Mouse (Mus musculus): ENCODE data around the gene Wfdc6a. TPM values are rescaled to one million over a fixed set of nuclear protein-coding genes. Genes with fewer than 3 reads are reported as not detected.
"Not testable (repeated sequence)": the region's sequence is repeated elsewhere in the genome, so short reads cannot be mapped to it uniquely, and the experiment has no call there.

Wfdc6a gene
- polyA plus RNA-seq, 1 experiment = not detected

DNA sequence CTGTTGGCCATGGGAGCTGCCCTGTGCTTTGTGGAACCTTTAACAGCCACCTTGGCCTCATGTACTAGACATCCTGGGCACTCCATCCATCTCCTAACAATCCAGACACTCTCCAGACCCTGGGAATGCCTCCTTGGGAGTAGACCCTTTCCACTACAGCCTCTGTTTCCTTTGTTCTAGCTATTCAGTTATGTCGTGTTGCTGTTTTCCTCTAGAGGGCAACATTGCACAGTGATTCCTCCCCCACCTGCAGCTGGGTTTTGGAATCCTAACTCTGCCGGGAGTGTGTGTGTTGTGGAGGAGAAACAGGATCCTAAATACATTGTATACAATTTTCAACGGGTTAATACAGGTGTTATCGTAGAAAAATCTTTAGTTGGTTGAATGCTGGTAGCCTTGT lies 6.8 kb upstream of the Wfdc6a start:
- H3K27me3 ChIP-seq (replicated peaks) = peaks cover 38% of the 10 kb centered on the region
- TF ChIP-seq GATA1 (IDR thresholded peaks at IDR 0.05; ENCODE audit: borderline replicate concordance, low read length) = no peak
- no peak for TF ChIP-seq FLI1 (IDR thresholded peaks at IDR 0.05; ENCODE audit: low read length)

DNA sequence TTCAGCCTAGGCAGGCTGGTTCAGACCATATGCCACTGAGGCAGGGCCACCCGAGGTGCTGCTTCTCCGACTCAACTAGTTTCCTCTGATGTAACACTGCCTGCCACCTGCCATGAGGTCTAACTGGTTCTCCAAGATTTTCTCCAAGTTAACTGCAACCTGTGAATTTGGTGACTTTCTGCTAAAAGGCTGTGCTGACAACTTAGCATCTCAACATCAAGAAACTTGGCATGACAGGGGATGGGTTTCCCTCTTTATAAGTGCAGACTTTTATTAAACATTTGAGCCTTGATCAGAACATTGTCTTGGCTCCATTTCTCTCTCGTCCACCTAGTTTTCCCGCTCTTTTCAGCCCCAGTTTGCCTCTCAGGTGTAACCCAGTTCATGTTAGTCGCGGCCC lies 11.9 kb downstream of the Wfdc6a start, which contains the start of gene Spint3:
Gene Spint3, minus strand, starts transcription at position 101 of the 400 bp plus-strand sequence.
- H3K27me3 ChIP-seq (replicated peaks) = peaks cover 41% of the 10 kb centered on the region
- not testable (repeated sequence) for H3K4me1 ChIP-seq; H3K36me3 ChIP-seq (replicated peaks; ENCODE audit: low read length); H3K9me3 ChIP-seq; H3K4me3 ChIP-seq (replicated peaks)

More for the DNA sequence above, 6.8 kb upstream of the Wfdc6a start:
- Histone ChIP-seq H3K4me3 (replicated peaks) (no peak overlapping the region), H3K9me3 (no peaks in the 10 kb centered on the region), H3K36me3 (replicated peaks; ENCODE audit: low read length) (no peaks in the 10 kb centered on the region), H3K4me1 (no peaks in the 10 kb centered on the region)

DNA sequence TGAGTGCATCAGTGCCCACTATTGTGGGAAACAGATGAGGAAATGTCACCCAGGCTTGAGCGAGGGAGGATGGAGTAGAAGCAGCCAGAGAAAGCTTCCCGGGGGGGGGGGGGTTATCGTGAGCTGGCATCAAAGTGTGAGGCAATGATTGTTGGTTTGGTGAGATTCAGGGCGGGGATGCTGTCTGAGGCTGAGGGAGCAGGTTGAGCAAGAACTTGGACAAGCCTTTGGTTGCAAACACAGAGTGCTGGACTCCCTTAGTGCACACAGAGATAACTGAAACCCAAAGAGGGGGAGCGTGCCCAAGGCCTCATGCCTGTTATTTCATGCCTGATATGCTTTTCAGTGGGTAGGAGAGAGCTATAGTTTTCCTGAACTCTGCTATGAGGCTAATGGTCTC lies 17.8 kb downstream of the Wfdc6a start:
- H3K9me3 ChIP-seq = peaks cover 14% of the 10 kb centered on the region
- H3K36me3 ChIP-seq (replicated peaks; ENCODE audit: low read length) = no peaks in the 10 kb centered on the region
- no peak overlapping the region for H3K4me3 ChIP-seq (replicated peaks)
- H3K4me1 ChIP-seq = peaks cover 7% of the 10 kb centered on the region
- H3K27me3 ChIP-seq (replicated peaks) = peaks cover 67% of the 10 kb centered on the region
- TF ChIP-seq FLI1 (IDR thresholded peaks at IDR 0.05; ENCODE audit: low read length) (no peak), GATA1 (IDR thresholded peaks at IDR 0.05; ENCODE audit: borderline replicate concordance, low read length) (no peak)

DNA sequence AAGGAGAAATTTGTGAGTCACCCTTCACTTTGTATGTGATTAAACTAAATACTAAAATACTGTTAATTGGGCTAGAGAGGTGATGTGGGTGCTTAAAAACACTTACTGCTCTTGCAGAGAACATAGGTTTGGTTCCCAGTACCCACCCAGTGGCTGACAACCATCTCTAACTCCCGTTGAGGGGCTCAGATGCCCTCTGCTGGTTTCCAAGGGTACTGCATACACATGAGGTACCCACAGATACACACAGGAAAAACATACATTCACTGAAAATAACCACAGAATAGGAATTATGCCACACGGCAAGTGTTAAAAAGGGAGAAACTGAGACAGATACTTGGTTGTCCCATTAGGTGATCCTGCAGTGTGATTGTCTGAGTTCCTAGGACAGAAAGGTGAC lies 18.2 kb downstream of the Wfdc6a start:
- TF ChIP-seq GATA1 (IDR thresholded peaks at IDR 0.05; ENCODE audit: borderline replicate concordance, low read length) (no peak), FLI1 (IDR thresholded peaks at IDR 0.05; ENCODE audit: low read length) (no peak)
- peaks cover 68% of the 10 kb centered on the region for H3K27me3 ChIP-seq (replicated peaks)
- H3K9me3 ChIP-seq = peaks cover 18% of the 10 kb centered on the region
- H3K4me3 ChIP-seq (replicated peaks) = no peak overlapping the region
- H3K36me3 ChIP-seq (replicated peaks; ENCODE audit: low read length) = no peaks in the 10 kb centered on the region
- H3K4me1 ChIP-seq = peaks cover 7% of the 10 kb centered on the region

DNA sequence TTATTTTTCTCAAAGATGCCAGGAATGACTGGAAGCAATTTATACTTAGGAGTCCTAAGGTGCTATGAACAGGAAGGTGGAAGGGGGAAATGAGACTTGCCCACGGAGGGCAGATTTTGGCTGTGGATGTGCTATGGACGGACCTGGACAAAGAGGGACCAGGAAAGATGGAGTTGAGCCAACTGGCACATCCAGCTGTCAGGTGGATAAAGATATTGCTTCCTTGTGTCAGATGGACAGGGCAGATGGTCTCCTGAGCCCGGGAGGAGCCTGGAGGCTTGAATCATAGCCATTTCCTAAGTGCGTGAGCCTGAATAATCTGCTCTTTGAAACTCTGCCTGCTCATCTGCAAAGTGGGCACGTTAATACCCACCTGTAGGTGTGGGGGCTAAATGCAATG lies 20.9 kb downstream of the Wfdc6a start:
- TF ChIP-seq GATA1 (IDR thresholded peaks at IDR 0.05; ENCODE audit: borderline replicate concordance, low read length) (no peak), FLI1 (IDR thresholded peaks at IDR 0.05; ENCODE audit: low read length) (no peak)
- Histone ChIP-seq H3K4me3 (replicated peaks) (no peak overlapping the region), H3K27me3 (replicated peaks) (peaks cover 63% of the 10 kb centered on the region), H3K36me3 (replicated peaks; ENCODE audit: low read length) (no peaks in the 10 kb centered on the region), H3K4me1 (peaks cover 14% of the 10 kb centered on the region), H3K9me3 (peaks cover 32% of the 10 kb centered on the region)

DNA sequence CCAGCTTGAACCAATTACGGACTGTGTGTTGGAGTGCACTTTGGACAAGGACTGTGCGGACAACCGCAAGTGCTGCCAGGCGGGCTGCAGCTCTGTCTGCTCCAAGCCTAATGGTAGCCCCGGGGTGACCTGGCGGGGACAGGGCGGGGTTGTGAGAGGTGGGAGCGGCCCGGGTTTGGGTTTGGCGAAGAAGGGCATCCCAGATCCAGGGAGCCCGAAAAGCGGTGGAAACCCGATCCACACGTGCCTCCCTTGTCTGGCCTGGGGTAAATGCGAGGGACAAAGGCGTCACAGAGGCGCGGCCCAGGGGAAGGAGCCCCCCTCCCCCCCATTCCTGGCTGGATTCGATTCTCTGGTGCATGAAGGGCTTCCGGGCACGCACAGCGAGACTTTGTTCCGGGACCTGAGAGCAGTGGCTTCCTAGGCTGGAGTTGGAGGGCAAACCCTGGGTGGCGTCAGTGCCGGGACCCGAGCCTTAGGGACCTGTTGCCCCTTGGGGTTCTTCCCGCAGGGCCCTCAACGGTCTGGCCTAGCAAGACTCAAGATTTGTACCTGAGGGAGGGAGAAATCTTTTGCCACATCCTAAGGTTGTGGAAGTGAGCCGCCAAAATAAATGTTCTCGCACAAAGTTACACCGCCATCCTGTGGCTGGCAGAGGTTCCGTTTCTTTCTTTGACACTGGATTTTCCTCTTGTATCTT lies 21.8 kb downstream of the Wfdc6a start:
- peak overlapping the region; percentile 84 for H3K4me3 ChIP-seq (replicated peaks)
- H3K4me1 ChIP-seq = peaks cover 23% of the 10 kb centered on the region
- peaks cover 58% of the 10 kb centered on the region for H3K27me3 ChIP-seq (replicated peaks)
- peaks cover 32% of the 10 kb centered on the region for H3K9me3 ChIP-seq
- TF ChIP-seq FLI1 (IDR thresholded peaks at IDR 0.05; ENCODE audit: low read length) = no peak
- TF ChIP-seq GATA1 (IDR thresholded peaks at IDR 0.05; ENCODE audit: borderline replicate concordance, low read length) = no peak
- no peaks in the 10 kb centered on the region for H3K36me3 ChIP-seq (replicated peaks; ENCODE audit: low read length)

DNA sequence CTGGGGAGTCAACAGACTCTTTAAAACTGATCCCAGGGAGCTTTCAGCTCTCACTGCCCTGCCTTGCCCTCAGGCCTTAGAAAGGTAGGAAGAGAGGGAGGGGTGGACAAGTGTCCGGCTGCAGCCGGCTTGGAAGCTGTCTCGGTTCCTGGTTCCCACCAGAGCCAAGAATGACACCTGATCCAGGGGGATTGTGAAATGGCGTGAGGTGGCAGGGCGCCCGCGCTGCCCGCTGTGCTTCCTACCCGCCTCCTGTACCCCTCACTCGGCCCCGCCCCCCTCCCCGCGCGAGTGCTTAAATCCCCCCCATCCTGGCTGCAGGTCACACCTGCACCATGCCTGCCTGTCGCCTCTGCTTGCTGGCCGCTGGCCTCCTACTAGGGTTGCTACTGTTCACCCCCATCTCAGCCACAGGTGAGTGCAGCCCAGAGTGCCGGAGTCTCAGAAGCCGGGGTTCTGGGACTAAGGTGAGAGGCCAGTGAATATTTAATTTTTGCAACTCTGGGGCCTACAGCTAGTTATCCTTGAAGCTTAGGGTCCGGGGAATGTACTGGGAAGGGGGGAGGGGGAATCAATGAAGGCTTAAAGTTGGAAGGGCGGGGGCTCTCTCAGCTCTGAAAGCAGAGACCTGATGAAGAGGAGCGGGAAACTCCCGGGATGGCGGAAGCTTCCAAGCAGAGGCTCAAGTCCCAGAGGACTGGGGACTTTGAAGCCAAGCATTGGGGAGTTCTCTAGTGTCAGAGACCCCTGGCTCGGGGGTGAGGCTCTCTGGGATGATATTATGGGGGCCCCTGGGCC lies 22.7 kb downstream of the Wfdc6a start, which contains the start of gene Wfdc2:
Gene Wfdc2, plus strand, starts transcription at position 23 of the 798 bp plus-strand sequence.
- H3K4me3 ChIP-seq (replicated peaks) = peak within 1 kb of the TSS; percentile 84
- peaks cover 32% of the 10 kb centered on the region for H3K9me3 ChIP-seq
- H3K4me1 ChIP-seq = peaks cover 30% of the 10 kb centered on the region
- TF ChIP-seq FLI1 (IDR thresholded peaks at IDR 0.05; ENCODE audit: low read length) = no peak
- TF ChIP-seq GATA1 (IDR thresholded peaks at IDR 0.05; ENCODE audit: borderline replicate concordance, low read length) = no peak
- no peaks in the 10 kb centered on the region for H3K36me3 ChIP-seq (replicated peaks; ENCODE audit: low read length)
- peaks cover 59% of the 10 kb centered on the region for H3K27me3 ChIP-seq (replicated peaks)

DNA sequence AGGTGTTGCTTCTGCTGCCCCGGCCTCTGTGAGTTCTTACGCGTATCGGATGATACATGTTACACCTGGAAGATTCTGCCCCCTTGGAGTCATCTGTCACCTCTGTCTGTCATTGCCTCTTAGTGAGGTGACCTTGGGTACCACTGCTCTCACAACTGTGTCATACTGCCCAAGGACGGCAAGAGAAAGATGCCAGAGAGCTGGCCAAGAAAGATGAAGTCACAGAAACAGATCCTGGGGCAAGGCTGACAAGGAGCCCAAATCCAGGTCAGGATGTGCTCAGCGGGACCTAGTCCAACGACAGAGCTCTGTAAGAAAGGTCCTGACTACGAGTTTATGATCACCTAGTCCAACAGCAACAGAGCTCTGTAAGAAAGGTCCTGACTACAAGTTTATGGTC lies 25.1 kb downstream of the Wfdc6a start:
- H3K36me3 ChIP-seq (replicated peaks; ENCODE audit: low read length) = no peaks in the 10 kb centered on the region
- H3K9me3 ChIP-seq = peaks cover 17% of the 10 kb centered on the region
- H3K4me1 ChIP-seq = peaks cover 31% of the 10 kb centered on the region
- no peak overlapping the region for H3K4me3 ChIP-seq (replicated peaks)
- TF ChIP-seq FLI1 (IDR thresholded peaks at IDR 0.05; ENCODE audit: low read length) = no peak
- no peak for TF ChIP-seq GATA1 (IDR thresholded peaks at IDR 0.05; ENCODE audit: borderline replicate concordance, low read length)
- H3K27me3 ChIP-seq (replicated peaks) = peaks cover 55% of the 10 kb centered on the region

DNA sequence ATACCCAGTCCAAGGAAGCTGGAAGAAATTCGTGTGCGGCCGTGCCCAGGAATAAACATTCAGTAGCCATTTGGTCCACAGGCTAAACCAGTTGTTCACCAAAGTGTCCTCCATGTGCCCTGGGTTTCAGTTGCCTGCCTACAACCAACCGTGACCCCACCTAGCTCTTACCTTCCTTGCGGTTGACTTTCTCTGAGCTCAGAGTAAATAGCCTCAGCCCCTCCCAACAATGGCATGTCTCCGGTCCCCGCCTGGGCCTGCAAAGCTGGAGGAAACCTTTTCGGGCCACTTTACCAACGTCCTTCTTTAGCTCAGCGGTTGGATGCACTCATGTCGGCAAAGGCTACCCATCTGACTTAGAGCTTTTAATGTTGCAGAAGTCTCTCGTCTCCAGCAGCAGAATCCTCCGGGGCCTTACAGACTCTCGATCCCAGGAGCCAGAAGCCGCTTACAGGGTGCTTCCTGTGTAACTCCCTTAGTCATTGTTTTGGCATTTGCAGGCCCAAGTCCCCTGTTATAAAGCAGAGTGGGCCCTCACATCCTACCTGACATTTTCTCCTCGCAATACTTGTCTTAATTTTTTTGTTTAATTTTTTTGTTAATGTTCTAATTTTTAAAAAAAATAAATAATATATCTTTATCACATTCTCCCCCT lies 26.1 kb downstream of the Wfdc6a start:
- Histone ChIP-seq H3K9me3 (peaks cover 17% of the 10 kb centered on the region), H3K4me1 (peaks cover 31% of the 10 kb centered on the region), H3K4me3 (replicated peaks) (peak overlapping the region; percentile 89), H3K36me3 (replicated peaks; ENCODE audit: low read length) (no peaks in the 10 kb centered on the region), H3K27me3 (replicated peaks) (peaks cover 50% of the 10 kb centered on the region)
- no peak for TF ChIP-seq FLI1 (IDR thresholded peaks at IDR 0.05; ENCODE audit: low read length)
- TF ChIP-seq GATA1 (IDR thresholded peaks at IDR 0.05; ENCODE audit: borderline replicate concordance, low read length) = no peak

DNA sequence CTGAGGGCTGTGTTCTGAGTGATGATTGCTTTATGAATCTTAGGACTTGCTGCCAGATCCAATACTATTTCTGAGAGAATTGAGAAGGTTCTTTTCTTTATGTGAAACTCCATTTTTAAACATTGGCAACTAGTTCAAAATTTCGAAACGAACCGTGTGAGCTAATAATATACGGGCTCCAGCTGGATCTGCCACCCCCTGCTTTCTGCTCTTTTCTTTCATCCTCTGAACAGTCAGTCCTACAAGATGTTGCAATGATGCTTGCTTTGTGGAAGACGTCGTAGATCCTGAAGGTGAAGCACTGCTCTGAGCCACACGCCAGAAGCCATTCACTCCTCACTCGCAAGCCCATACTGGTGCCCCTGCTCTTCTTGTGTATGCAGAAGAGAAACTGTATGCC lies 26.8 kb downstream of the Wfdc6a start:
- H3K27me3 ChIP-seq (replicated peaks) = peaks cover 49% of the 10 kb centered on the region

More for the DNA sequence above, 26.8 kb downstream of the Wfdc6a start:
- H3K36me3 ChIP-seq (replicated peaks; ENCODE audit: low read length) = no peaks in the 10 kb centered on the region
- H3K9me3 ChIP-seq = peaks cover 17% of the 10 kb centered on the region
- peaks cover 28% of the 10 kb centered on the region for H3K4me1 ChIP-seq
- no peak for TF ChIP-seq GATA1 (IDR thresholded peaks at IDR 0.05; ENCODE audit: borderline replicate concordance, low read length)
- TF ChIP-seq FLI1 (IDR thresholded peaks at IDR 0.05; ENCODE audit: low read length) = no peak
- H3K4me3 ChIP-seq (replicated peaks) = peak overlapping the region; percentile 89
